Mouse (Mus musculus) frontal cortex, postnatal 14 days (tissue): Measurements from ENCODE around the gene Ube2d3.

ENCODE experiments used
- DNase-seq, 2 experiments: peaks; one replicate each; pipeline ENCODE4 v3.0.0; 2022; ENCODE audit warnings: low spot score in 2 of 2

Gene Ube2d3

DNA sequence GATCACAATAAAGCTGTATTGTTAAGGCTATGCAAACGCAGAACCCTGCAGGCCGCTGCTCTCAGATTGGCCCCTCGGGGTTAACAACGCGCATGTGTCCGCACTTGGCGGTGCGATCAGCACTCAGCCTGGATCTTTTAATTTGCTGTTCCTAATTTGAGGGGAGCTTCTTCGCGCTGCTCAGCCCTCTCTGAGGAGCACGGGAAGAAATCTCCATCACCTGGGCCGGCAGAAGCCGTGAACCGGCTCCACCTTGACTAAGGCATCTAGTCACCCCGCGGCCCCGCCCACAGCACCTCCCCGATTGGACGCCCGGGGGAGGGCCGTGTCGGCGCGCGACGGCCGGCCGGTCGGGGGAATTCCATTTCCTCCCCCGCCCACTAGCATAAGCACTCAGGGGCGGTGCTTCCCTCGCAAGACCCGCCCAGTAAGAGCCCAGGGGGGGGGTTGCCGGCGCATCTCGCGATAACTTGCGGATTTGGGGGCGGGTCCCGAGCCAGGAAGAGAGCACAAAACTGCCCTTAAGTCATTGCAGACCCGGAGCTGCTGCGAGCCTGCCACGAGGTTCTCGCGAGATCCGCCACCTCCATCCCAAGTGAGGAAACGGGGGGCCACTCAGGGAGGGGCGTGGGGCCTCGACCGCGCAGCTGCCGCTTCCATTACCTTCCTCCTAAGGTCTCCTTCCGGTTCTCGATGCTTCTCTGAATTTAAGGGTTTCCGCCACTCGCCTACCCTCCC, at the start of gene Ube2d3:
Ube2d3 (plus strand) TSS at position 392 of the 738 bp plus-strand sequence.
- peak; percentile 98 to 99 for DNase-seq

GRCm38 (mm10) chr3:135393186-135393585, 44.8 kb upstream of the Ube2d3 start:
- no peak for DNase-seq

DNA sequence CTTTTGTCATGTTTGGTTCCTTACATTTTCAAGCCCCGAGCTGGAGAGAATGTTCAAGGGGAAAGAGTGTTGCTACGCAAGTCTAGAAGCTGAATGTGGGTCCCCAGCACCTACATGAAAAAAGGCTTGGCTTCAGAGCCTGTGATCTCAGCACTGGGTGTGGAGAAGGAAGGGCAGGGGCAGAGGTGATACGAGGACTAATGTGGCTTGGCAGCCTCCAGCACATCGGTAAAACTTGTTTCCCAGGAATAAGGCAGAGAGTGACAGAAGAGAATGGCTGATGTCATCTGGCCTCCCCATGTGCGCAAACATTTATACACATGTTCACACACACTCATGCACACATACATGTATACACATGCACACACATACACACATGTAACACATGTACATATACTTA, 42.9 kb upstream of the Ube2d3 start:
- no peak for DNase-seq

DNA sequence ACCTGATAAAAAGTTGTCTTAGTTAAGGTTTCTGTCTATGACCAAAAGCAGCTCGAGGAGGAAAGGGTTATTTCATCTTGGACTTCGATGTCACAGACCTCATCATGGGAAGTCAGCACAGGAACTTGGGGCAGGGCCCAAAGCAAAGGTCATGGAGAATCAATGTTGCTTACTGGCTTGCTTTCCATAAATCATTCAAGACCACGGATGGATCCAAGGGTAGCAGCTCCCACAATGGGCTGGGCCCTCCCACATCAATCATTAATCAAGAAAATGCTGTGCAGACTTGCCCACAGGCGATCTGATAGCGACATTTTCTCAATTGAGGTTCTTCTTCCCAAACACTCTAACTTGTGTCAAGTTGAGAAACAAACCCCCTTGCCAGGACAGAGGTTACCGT, 41.9 kb upstream of the Ube2d3 start:
- no peak for DNase-seq

GRCm38 (mm10) chr3:135397112-135397511, 40.8 kb upstream of the Ube2d3 start:
- DNase-seq, result no peak

DNA sequence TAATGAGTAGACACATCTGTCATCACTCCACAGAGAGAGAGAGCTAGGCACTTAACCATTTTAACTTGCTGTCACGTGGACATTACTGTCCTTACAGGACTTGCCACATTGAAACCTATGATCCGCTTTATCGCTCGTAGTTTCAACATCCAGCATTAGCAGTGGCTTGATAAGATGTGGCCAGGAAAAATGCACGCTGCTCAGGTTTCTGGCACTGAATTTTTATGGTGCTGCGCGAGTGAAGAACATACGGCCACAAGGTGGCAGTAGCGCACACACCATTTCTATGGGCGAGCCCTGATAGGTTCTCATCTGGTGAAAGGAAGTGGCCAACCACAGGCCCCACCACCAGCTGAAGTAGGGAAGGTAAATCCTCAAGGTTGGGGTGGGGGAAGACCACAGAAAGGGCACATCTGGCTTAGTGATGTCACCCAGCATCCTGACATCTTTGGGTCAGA, 35.7 kb upstream of the Ube2d3 start:
- DNase-seq, result peak; percentile 64 to 76

DNA sequence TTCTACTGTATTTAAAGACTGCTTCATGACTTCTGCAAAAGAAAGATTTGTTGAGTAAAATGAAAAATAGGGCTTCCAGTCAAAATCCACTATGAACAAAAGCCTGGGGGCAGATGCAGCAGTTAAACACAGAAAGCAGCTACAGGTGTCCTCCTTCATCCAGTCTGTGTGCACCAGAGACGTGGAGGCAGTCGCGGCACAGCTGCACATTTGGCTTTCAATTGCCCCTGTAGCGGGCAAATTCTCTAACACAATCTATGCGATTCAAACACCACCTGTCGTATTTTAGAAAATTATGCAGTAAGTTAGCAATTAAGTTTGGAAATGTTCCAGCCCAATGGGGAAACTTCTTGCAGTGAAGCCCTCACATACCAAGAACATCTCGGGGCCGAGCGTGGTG, 34.7 kb upstream of the Ube2d3 start:
- DNase-seq, result no peak

DNA sequence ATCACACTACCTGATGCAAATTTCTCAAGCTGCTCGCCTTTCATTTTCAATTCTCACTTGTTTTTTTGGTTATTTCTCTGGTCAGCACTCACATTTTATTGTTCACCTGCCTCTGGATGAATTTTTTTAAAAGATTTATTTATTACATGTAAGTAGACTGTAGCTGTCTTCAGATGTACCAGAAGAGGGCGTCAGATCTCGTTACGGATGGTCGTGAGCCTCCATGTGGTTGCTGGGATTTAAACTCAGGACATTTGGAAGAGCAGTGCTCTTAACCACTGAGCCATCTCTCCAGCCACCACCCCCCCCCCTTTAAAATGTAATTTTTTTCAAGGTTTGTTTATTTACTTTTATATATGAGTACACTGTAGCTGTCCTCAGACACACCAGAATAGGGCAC, 34.1 kb upstream of the Ube2d3 start:
- DNase-seq, result no peak

DNA sequence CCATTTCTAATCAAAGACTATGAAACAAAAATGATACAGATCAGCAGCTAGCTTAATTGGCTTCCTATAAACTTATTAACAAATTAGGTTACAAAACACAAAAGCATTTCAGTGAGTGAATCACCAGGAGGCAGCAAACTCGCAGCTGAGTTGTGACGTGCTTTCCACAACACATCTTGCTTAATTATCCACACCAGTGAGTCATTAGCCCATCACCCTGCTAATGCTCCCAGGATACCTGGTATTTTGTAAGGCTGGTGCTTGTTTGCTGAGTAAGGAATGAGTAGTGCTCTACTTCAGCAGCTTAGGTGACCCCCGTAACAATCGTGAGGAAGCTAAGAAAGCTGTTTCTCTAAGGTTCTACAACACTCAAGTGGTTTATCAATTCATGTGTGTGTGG, 33.4 kb upstream of the Ube2d3 start:
- no peak for DNase-seq

GRCm38 (mm10) chr3:135407351-135407750, 30.6 kb upstream of the Ube2d3 start:
- DNase-seq, result no peak

DNA sequence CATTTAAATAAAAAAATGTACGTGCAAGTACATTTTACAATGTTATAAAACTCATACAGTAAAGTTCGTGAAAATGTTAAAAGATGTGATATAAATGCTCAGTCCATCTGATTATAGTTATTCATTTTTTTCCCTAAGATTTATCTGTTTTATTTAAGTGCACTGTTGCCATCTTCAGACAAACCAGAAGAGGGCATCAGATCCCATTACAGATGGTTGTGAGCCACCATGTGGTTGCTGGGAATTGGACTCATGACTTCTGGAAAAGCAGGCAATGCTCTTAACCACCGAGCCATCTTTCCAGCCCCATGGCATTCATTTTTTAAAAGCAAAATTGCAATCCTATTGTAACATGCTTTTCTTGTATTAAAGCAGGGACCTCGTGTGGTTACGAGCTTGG, 28.7 kb upstream of the Ube2d3 start:
- no peak for DNase-seq

- no peak for DNase-seq
These were observed 26.9 kb upstream of the Ube2d3 start for GRCm38 (mm10) chr3:135411056-135411455.

- no peak for DNase-seq
These were observed 26.1 kb upstream of the Ube2d3 start for GRCm38 (mm10) chr3:135411824-135412223.

GRCm38 (mm10) chr3:135417245-135417644, 20.7 kb upstream of the Ube2d3 start:
- DNase-seq, result no peak

DNA sequence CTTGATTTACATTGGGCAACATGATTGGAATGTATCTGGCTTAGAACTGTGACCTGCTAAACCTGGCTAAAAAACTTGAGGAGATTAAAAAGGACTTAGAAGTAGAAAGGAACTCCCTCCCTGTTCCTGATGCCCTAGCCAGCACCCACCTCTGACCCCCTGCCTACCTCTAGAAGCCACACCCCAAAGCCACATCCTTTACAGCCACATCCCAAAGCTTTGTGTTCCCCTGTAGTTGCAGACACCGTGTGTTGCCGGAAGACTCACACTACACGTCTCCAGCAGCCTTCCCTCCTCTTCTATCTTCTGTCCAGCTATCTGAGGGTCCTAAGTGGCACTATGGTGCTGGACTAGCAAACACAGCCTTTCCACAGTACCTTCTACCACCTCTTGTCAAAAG, 20.1 kb upstream of the Ube2d3 start:
- no peak for DNase-seq

GRCm38 (mm10) chr3:135420542-135421309, 17.2 kb upstream of the Ube2d3 start:
- DNase-seq, result no peak

DNA sequence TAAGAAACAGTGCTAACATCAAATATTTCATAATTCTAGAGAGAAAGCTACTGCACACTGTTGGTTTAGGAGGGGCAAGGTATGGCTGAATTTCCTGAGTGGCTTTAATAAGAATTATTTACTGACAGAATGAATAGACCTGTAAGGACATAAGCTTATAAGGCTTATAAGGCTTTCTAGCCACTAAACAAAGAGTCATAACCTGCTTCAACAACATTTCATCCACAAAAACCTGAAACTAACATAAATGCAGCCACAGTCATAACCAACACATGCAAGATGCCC, 16.7 kb upstream of the Ube2d3 start:
- DNase-seq, result no peak

DNA sequence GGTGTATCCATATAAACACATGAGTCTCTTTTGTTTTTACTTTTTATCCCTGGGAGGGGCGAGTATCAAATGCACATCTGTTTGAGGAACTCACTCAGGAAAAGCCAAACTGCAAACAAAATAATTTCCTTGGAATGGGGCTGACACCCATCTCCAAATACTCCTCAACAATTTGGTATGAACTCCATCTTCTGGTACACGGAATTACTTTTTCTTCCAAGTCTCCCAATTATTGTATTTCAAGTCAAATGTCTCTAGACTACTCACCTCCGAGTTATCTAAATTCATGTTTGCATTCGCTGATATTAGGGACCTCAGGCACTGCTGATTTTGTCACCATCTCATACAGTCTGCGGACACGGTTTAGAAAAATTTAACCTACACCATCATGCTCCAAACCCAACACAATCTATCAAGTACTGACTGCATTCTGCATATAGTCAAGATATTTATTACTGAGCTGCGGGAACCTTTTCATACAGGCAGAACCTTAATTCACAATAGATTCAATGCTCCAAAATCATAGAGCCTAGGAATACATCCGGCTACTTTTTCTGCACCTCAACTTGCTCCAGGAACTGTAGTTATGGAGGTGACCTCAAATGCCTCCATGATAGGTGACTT, 15.6 kb upstream of the Ube2d3 start:
- DNase-seq, result no peak

DNA sequence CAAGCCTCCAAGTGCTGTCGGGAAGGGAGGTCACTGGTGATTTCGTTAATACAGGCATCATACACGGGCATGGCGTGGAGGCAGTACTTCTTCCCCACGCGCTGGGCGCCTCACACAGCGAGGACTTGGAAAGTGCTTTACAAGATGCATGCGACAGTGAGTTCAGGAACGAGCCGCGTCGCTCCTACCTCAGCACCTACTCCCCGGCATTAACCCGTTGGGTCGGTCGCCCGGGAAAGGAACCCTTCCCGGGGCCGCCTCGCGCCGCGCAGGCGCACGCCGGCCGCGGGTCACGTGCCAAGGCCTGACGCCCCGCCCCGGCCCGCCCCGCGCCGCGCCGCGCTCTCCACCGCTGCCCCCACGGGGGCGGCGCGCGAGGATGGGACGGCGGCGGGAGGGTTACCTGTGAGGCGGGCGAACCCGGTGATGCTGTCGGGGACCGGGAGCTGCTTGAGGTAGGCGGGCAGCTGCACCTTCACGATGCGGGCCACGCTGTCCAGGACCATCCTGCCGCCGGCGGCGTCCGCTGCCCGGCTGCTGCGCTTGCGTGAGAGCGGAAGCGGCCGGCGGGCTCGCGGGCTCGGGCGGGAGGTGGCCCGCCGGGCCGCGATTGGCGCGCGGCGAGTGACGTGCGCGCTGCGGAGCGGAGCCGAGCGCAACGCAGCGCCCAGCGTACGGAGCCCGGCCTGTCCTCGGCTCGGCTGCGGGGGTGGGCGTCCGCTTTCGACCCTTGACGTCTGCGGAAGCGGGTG, 14.9 kb upstream of the Ube2d3 start:
- peak; percentile 72 to 75 for DNase-seq

DNA sequence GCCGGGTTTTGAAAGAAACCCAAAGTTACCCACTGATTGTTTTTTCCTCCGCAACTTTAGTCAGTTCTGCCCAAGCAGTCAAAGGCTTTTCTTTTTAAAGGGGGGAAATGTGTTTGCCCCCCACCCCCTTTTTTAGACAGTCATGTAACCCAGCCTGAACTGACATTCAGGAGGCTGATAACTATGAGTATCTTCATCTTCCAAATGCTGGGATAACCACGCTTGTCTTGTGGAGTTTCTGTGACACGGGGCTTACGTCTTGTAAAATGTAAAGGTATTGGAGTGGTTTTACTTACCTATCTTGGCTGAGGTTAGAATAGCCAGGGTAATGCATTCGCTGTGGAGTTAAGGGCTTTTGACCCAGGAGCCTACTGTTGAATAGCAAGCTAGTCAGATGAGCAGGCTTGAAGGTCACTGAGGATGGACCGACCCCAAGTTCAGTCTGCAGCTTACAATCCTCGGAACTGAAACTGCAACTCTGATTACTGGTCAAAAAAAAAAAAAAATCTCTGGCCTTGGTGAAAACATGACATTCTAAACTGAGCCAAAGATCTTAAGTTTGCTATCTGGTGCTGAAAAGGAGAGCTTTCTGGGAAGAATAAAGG, 14.2 kb upstream of the Ube2d3 start, which contains the start of gene Cisd2:
Cisd2 (minus strand) TSS at position 318 of the 605 bp plus-strand sequence.
- no peak for DNase-seq

DNA sequence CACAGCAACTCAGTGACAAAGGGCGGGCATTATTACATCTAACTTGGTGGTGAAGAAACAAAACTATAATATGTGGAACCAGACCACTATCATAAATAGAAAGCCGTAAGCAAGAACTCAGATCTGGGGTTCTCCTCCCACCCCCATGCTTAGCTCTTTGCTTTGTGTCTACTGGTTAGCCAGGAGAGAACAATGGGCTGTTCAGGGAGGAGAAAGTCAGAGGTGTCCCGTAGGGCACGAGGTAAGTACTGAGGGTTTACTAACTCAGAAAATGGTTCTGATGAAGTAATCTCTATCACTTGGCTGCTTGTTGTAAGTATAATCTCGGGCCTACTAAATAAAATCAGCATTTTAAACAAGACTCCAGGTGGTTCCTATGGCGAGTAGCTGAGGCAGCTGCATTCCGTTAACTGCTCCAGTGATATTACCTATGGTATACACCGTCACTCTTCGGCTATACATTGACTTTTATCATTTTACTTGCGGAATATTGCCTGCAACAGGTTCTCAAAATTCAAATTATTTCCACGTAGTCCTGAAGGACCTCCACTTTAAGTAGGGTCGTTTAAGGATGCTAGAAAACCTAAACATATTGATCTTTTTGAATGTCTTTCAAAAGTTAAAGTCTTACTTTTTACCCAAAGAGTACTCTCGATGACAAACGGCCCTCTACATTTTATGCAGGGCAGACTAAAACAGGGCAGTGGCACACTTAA, 890 bp upstream of the Ube2d3 start:
- DNase-seq, result no peak
